Mouse (Mus musculus) gastrocnemius, postnatal 36 days (tissue): ENCODE data around the gene Sept1. TPM values are rescaled to one million over a fixed set of nuclear protein-coding genes. Genes with fewer than 3 reads are reported as not detected.

Experiments used
- total RNA-seq, 2 experiments: library from RNA; stranded (reverse); gene quantifications; 2 replicates each; pipeline ENCODE4 v1.2.3; 2021

Sept1 gene
- total RNA-seq, 2 experiments from 2014 or later, result 1.4 to 2.4 TPM

Other genes with a start within 250 kb of the Sept1 start
- 10 to 100 TPM; 20.3 to 25.7 TPM for gene Mvp, start 218.5 kb downstream of the Sept1 start, total RNA-seq
- not detected for gene Pagr1b, start 216.6 kb downstream of the Sept1 start, total RNA-seq
- gene Pagr1a, start 215.8 kb downstream of the Sept1 start, total RNA-seq, result 10 to 100 TPM in 1 of 2 experiments, 1 to 10 TPM in 1; 6.1 to 11.4 TPM
- 10 to 100 TPM; 12.9 to 16.6 TPM for gene Gm42742, start 212.0 kb downstream of the Sept1 start, total RNA-seq
- under 1 TPM; 0.20 to 0.92 TPM for gene Prrt2, start 211.9 kb downstream of the Sept1 start, total RNA-seq
- 10 to 100 TPM; 69.8 to 76.4 TPM for gene Maz, start 206.1 kb downstream of the Sept1 start, total RNA-seq
- gene Kif22, start 190.7 kb downstream of the Sept1 start, total RNA-seq, result 1 to 10 TPM in 1 of 2 experiments, under 1 TPM in 1; 0.79 to 1.4 TPM
- not detected for gene Zg16, start 145.8 kb downstream of the Sept1 start, total RNA-seq
- under 1 TPM; 0.41 to 0.69 TPM for gene AI467606, start 141.8 kb downstream of the Sept1 start, total RNA-seq
- gene Qprt, start 110.9 kb downstream of the Sept1 start, total RNA-seq, result under 1 TPM; 0.15 to 0.76 TPM
- under 1 TPM; 0.07 to 0.26 TPM for gene Spn, start 95.3 kb downstream of the Sept1 start, total RNA-seq
- gene Cd2bp2, start 37.1 kb downstream of the Sept1 start, total RNA-seq, result 10 to 100 TPM; 24.1 to 28.0 TPM
- 10 to 100 TPM; 25.4 to 31.3 TPM for gene Tbc1d10b, start 24.7 kb downstream of the Sept1 start, total RNA-seq
- over 10,000 TPM; 37,212 to 46,634 TPM for gene Mylpf, start 24.2 kb downstream of the Sept1 start, total RNA-seq
- 1 to 10 TPM; 3.6 to 4.2 TPM for gene Zfp553, start 69 bp downstream of the Sept1 start, total RNA-seq
- gene Zfp771, start 11.1 kb upstream of the Sept1 start, total RNA-seq, result 10 to 100 TPM; 16.4 to 16.8 TPM
- gene Dctpp1, start 27.6 kb upstream of the Sept1 start, total RNA-seq, result 10 to 100 TPM; 26.8 to 29.1 TPM
- gene Sephs2, start 40.9 kb upstream of the Sept1 start, total RNA-seq, result 10 to 100 TPM; 28.5 to 30.0 TPM
- gene Itgal, start 63.1 kb upstream of the Sept1 start, total RNA-seq, result under 1 TPM; 0.27 to 0.79 TPM
- 10 to 100 TPM; 29.4 to 30.7 TPM for gene Zfp768, start 112.5 kb upstream of the Sept1 start, total RNA-seq
- 1 to 10 TPM; 1.6 to 3.2 TPM for gene Zfp747, start 142.9 kb upstream of the Sept1 start, total RNA-seq
- gene 9130019O22Rik, start 154.0 kb upstream of the Sept1 start, total RNA-seq, result 1 to 10 TPM; 1.3 to 2.0 TPM
- gene E430018J23Rik, start 160.5 kb upstream of the Sept1 start, total RNA-seq, result 1 to 10 TPM; 1.3 to 2.6 TPM
- 1 to 10 TPM in 1 of 2 experiments, under 1 TPM in 1; 0.89 to 2.1 TPM for gene Zfp764, start 173.7 kb upstream of the Sept1 start, total RNA-seq
- 1 to 10 TPM; 1.3 to 1.7 TPM for gene Zfp688, start 188.9 kb upstream of the Sept1 start, total RNA-seq
- gene Zfp689, start 216.0 kb upstream of the Sept1 start, total RNA-seq, result under 1 TPM; 0.69 to 0.87 TPM
- 10 to 100 TPM; 14.7 to 19.3 TPM for gene Prr14, start 226.5 kb upstream of the Sept1 start, total RNA-seq
- gene Fbrs, start 246.1 kb upstream of the Sept1 start, total RNA-seq, result 10 to 100 TPM; 15.0 to 24.6 TPM